Mouse (Mus musculus) liver, adult 2 months (tissue): ENCODE measurements around the gene Olfr38.

Experiments
- CTCF ChIP-seq: fragments of 200-500 bp; IDR thresholded peaks from 2 replicates; pipeline ENCODE4 v1.5.1; 2011; ENCODE audit warnings: low read depth, low read length, control low read depth
- POLR2A ChIP-seq: fragments of 200-500 bp; IDR thresholded peaks from 2 replicates; pipeline ENCODE4 v1.6.1; 2011; ENCODE audit warnings: low read length, control low read depth; ENCODE audit not compliant: insufficient read depth; ENCODE audit errors: extremely low read depth

DNA sequence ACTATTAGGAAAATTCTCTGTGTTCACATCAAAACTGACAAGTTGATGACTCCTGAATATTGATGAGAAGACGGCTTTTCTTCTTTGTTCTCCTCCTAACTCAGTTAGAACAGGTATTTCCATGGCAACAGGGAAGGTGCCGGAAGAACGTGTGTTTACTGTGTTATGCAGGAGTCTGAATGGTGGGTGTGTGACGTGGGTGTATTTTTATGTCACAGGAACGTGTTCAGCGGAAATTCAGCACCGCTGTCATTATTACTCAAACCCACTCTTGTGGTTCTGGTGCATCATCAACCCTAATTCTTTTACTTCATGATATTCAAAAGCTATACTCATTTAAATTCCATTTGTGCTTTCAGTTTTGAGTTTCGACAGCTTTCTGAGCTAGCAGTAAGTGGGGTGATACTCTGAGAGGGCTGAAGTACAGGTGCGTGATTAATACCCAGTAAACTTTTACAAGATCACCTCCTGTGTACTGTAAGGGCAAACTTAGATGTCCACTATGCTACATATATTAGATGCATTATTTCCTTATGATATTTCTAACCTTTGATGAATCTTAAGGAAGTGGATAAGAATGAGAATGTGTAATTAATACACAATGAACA is 34.8 kb downstream of the Olfr38 start:
- TF ChIP-seq POLR2A (no peak), CTCF (no peak)
